Mouse (Mus musculus) CH12.LX (cell line): ENCODE results near the gene Dact3. TPM values are rescaled to one million over a fixed set of nuclear protein-coding genes. Genes with fewer than 3 reads are reported as not detected.
A peak's percentile ranks its signal among the peaks of the same experiment; 100 is the strongest.

Experiments used
- DNase-seq: peaks from one replicate; pipeline ENCODE4 v3.0.0-alpha.2; 2013; ENCODE audit errors: extremely low read depth
- H3K27ac ChIP-seq: 2 replicates; pipeline ENCODE4 v1.5.1; 2012; ENCODE audit warnings: low read depth, mild to moderate bottlenecking, control low read depth, moderate library complexity; ENCODE audit not compliant: insufficient read depth
- H3K27me3 ChIP-seq: replicated peaks from 2 replicates; pipeline ENCODE3; 2012; ENCODE audit warnings: inconsistent platforms
- H3K36me3 ChIP-seq, 2 experiments: replicated peaks in 1 of 2; 2 replicates each; pipeline versions ENCODE3 to v1.6.1; 2012; ENCODE audit warnings: inconsistent platforms in 1 of 2, low read length in 1 of 2, mild to moderate bottlenecking in 1 of 2, mixed read lengths in 1 of 2, moderate library complexity in 1 of 2; ENCODE audit not compliant: control insufficient read depth in 1 of 2, insufficient read depth in 1 of 2
- H3K4me1 ChIP-seq, 2 experiments: 2 replicates each; pipeline ENCODE4 v1.6.1; 2012; ENCODE audit warnings: inconsistent platforms in 1 of 2, moderate library complexity in 1 of 2; ENCODE audit not compliant: insufficient read depth in 2 of 2, control insufficient read depth in 1 of 2
- H3K4me2 ChIP-seq: 2 replicates; pipeline ENCODE4 v1.6.1; 2012; ENCODE audit warnings: low read depth, mild to moderate bottlenecking, control low read depth; ENCODE audit not compliant: poor library complexity, insufficient read depth, severe bottlenecking
- H3K4me3 ChIP-seq, 3 experiments: fragments of 150-350 bp in 1 of 3; sonication (generic) in 1 of 3; replicated peaks in 1 of 3; 2 replicates each; pipeline versions ENCODE3 to v1.5.1; 2011 to 2012; ENCODE audit warnings: low read depth in 2 of 3, low read length in 2 of 3, mild to moderate bottlenecking in 2 of 3, moderate library complexity in 2 of 3, control low read depth in 1 of 3, improper control_type of control experiment in 1 of 3, inconsistent platforms in 1 of 3, mixed read lengths in 1 of 3; ENCODE audit not compliant: poor library complexity in 1 of 3
- H3K79me2 ChIP-seq: replicated peaks from 2 replicates; pipeline ENCODE4 v1.6.1; 2012; ENCODE audit warnings: mild to moderate bottlenecking, moderate library complexity; ENCODE audit not compliant: control insufficient read depth, poor library complexity, insufficient read depth, severe bottlenecking; ENCODE audit errors: extremely low read depth
- H3K9ac ChIP-seq: 2 replicates; pipeline ENCODE4 v1.6.1; 2012; ENCODE audit warnings: low read depth, mild to moderate bottlenecking, control low read depth, moderate library complexity; ENCODE audit not compliant: insufficient read depth
- H3K9me3 ChIP-seq: replicated peaks from 2 replicates; pipeline ENCODE3; 2012; ENCODE audit warnings: low read length, inconsistent platforms, mixed read lengths
- BHLHE40 ChIP-seq: IDR thresholded peaks from 2 replicates; pipeline ENCODE4 v1.6.1; 2011; ENCODE audit warnings: mild to moderate bottlenecking, low read depth, low read length, improper control_type of control experiment
- CHD2 ChIP-seq: IDR thresholded peaks from 2 replicates; pipeline ENCODE4 v1.6.1; 2011; ENCODE audit warnings: low read length, improper control_type of control experiment
- CTCF ChIP-seq, 2 experiments: IDR thresholded peaks in 1 of 2; conservative IDR thresholded peaks in 1 of 2; 2 replicates each; pipeline ENCODE4 v1.5.1; 2011 to 2012; ENCODE audit warnings: low read depth in 2 of 2, low read length in 2 of 2, improper control_type of control experiment in 1 of 2, inconsistent platforms in 1 of 2, mild to moderate bottlenecking in 1 of 2, moderate library complexity in 1 of 2
- E2F4 ChIP-seq: IDR thresholded peaks from 2 replicates; pipeline ENCODE4 v1.6.1; 2011; ENCODE audit warnings: low read depth, low read length, improper control_type of control experiment; ENCODE audit not compliant: insufficient replicate concordance
- ELF1 ChIP-seq: IDR thresholded peaks from 2 replicates; pipeline ENCODE4 v1.6.1; 2014; ENCODE audit warnings: low read depth, mild to moderate bottlenecking, inconsistent platforms, low read length, improper control_type of control experiment
- IRF4 ChIP-seq: IDR thresholded peaks from 2 replicates; pipeline ENCODE4 v1.6.1; 2014; ENCODE audit warnings: low read depth, mild to moderate bottlenecking, inconsistent platforms, low read length, improper control_type of control experiment
- MYC ChIP-seq: IDR thresholded peaks from 2 replicates; pipeline ENCODE4 v1.6.1; 2011; ENCODE audit warnings: low read depth, mild to moderate bottlenecking, improper control_type of control experiment, low read length
- NELFE ChIP-seq: IDR thresholded peaks from 2 replicates; pipeline ENCODE4 v1.6.1; 2011; ENCODE audit warnings: low read depth, low read length, improper control_type of control experiment
- NRF1 ChIP-seq: IDR thresholded peaks from 2 replicates; pipeline ENCODE4 v1.6.1; 2014; ENCODE audit warnings: low read depth, mild to moderate bottlenecking, inconsistent platforms, low read length, improper control_type of control experiment, moderate library complexity
- POLR2AphosphoS2 ChIP-seq: IDR thresholded peaks from 2 replicates; pipeline ENCODE4 v1.6.1; 2011; ENCODE audit warnings: low read depth, low read length, improper control_type of control experiment
- RAD21 ChIP-seq: IDR thresholded peaks from 2 replicates; pipeline ENCODE4 v1.6.1; 2011; ENCODE audit warnings: low read depth, mild to moderate bottlenecking, low read length, improper control_type of control experiment, moderate library complexity
- SMC3 ChIP-seq: IDR thresholded peaks from 2 replicates; pipeline ENCODE4 v1.6.1; 2011; ENCODE audit warnings: low read depth, low read length, improper control_type of control experiment
- UBTF ChIP-seq: IDR thresholded peaks from 2 replicates; pipeline ENCODE4 v1.6.1; 2012; ENCODE audit warnings: low read depth, mild to moderate bottlenecking, inconsistent platforms, low read length, improper control_type of control experiment, moderate library complexity
- USF1 ChIP-seq: IDR thresholded peaks from 2 replicates; pipeline ENCODE4 v1.6.1; 2014; ENCODE audit warnings: low read depth, mild to moderate bottlenecking, inconsistent platforms, low read length, improper control_type of control experiment
- ZC3H11A ChIP-seq: IDR thresholded peaks from 2 replicates; pipeline ENCODE4 v1.6.1; 2012; ENCODE audit warnings: low read depth, mild to moderate bottlenecking, inconsistent platforms, low read length, improper control_type of control experiment
- ZKSCAN1 ChIP-seq: IDR thresholded peaks from 2 replicates; pipeline ENCODE4 v1.6.1; 2012; ENCODE audit warnings: low read depth, inconsistent platforms, low read length, improper control_type of control experiment, borderline replicate concordance
- ZMIZ1 ChIP-seq: IDR thresholded peaks from 2 replicates; pipeline ENCODE4 v1.6.1; 2012; ENCODE audit warnings: low read depth, mild to moderate bottlenecking, inconsistent platforms, low read length, improper control_type of control experiment
- ZNF384 ChIP-seq: IDR thresholded peaks from 2 replicates; pipeline ENCODE4 v1.6.1; 2012; ENCODE audit warnings: low read depth, low read length, improper control_type of control experiment, inconsistent platforms
- dilution Hi-C: fragments of 300-500 bp; cut with MboI; formaldehyde crosslinking; loops from 2 replicates; pipeline ENCODE4 v1.14.3; 2020; ENCODE audit warnings: low sequenced_read_pairs; ENCODE audit not compliant: extremely low pct_unique_long_range_greater_than_20kb, extremely low pct_ligation_motif_present
- in situ Hi-C: fragments of 300-500 bp; cut with MboI; formaldehyde crosslinking; loops from 3 replicates; pipeline ENCODE4 v1.14.3; 2019; ENCODE audit warnings: low sequenced_read_pairs, low pct_ligation_motif_present, low pct_unique_long_range_greater_than_20kb, mixed read lengths
- polyA plus RNA-seq: library from polyadenylated mRNA; unstranded; fragments of >175 nt; gene quantifications from 2 replicates; pipeline ENCODE4 v1.2.1, GENCODE M21; 2012; ENCODE audit warnings: low read depth; ENCODE audit not compliant: insufficient read length
- total RNA-seq, 2 experiments: library from RNA; depleted of rRNA; stranded (reverse); fragments of 300-350 nt in 1 of 2; fragments of >200 nt in 1 of 2; gene quantifications; 2 replicates each; pipeline ENCODE4 v1.2.3; 2012 to 2014

The Dact3 gene
- total RNA-seq (2012; rRNA removed) (2.9 and 3.5 TPM in 2 replicates), total RNA-seq (2014; rRNA removed) (4.0 and 5.1 TPM in 2 replicates), polyA plus RNA-seq (9.2 and 12.0 TPM in 2 replicates)

DNA sequence AGATGAGACGGTGACA, at the start of gene Dact3:
Gene Dact3 (plus strand): TSS at position 8 of the 16 bp plus-strand sequence.
- Histone ChIP-seq H3K36me3 (peaks cover 12 to 42% of the 10 kb centered on the region in 2 experiments), H3K4me1 (peaks cover 6 to 34% of the 10 kb centered on the region in 2 experiments), H3K27ac (peak within 1 kb of the TSS; percentile 43; the same call in 1 of the 2 replicates), H3K4me2 (peak within 1 kb of the TSS; percentile 83), H3K79me2 (no peaks in the 10 kb centered on the region), H3K27me3 (no peaks in the 10 kb centered on the region), H3K9me3 (no peaks in the 10 kb centered on the region), H3K9ac (peak within 1 kb of the TSS; percentile 81), H3K4me3 (peak within 1 kb of the TSS; percentile 55 to 72 (median 70))
- TF ChIP-seq ZMIZ1: no peak
- TF ChIP-seq USF1: no peak
- TF ChIP-seq ZKSCAN1: no peak
- TF ChIP-seq BHLHE40: no peak
- TF ChIP-seq ZC3H11A: no peak
- no peak for DNase-seq
- dilution Hi-C loops: no loop called here
- in situ Hi-C loops: no loop called here

DNA sequence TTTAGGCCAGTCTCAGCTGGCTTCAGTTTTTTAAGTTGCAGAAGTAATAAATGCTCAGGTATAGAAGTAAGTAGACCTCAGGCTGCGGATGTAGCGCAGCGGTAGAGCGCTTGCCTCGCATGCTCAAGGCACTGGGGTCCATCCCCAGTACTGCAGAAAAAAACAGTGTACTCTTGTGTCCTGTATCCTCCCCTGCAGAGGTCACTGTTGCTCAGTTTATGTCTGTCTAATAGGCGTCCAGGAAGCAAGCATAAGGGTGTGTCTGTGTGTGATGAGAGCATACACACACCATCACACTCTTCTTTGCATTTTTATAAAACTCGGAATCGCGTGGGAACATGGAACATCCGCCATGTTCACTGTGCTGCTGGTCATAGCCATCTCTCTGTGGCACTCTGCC, 49.3 kb upstream of the Dact3 start:
- H3K9me3 ChIP-seq: no peaks in the 10 kb centered on the region
- no peak overlapping the region for H3K4me2 ChIP-seq
- H3K27me3 ChIP-seq: no peaks in the 10 kb centered on the region
- dilution Hi-C loops: no loop called here
- peak overlapping the region; percentile 83 for H3K27ac ChIP-seq
- peaks cover 30% of the 10 kb centered on the region for H3K79me2 ChIP-seq
- H3K4me1 ChIP-seq: peaks cover 22 to 86% of the 10 kb centered on the region in 2 experiments
- TF ChIP-seq RAD21 (peak; percentile 69), SMC3 (peak; percentile 59), IRF4 (no peak), ELF1 (0 out of 2 replicates have a peak, but pooled peaks have one; percentile 29), ZKSCAN1 (no peak), NELFE (no peak), ZNF384 (peak; percentile 69), E2F4 (no peak), POLR2AphosphoS2 (no peak), UBTF (no peak), CTCF (conservative IDR thresholded peaks at IDR 0.05 in 1 of 2, IDR thresholded peaks at IDR 0.05 in 1 of 2; ENCODE audit: low read depth in 2 of 2, low read length in 2 of 2) (peak; percentile 17 to 73; a peak in 3 of 4 replicates), NRF1 (no peak)
- peak; percentile 86 for DNase-seq
- H3K36me3 ChIP-seq: peaks cover 77 to 95% of the 10 kb centered on the region in 2 experiments
- peak overlapping the region in 1 of 3 experiments; percentile 25 for H3K4me3 ChIP-seq
- in situ Hi-C loops: no loop called here
- no peak overlapping the region for H3K9ac ChIP-seq

DNA sequence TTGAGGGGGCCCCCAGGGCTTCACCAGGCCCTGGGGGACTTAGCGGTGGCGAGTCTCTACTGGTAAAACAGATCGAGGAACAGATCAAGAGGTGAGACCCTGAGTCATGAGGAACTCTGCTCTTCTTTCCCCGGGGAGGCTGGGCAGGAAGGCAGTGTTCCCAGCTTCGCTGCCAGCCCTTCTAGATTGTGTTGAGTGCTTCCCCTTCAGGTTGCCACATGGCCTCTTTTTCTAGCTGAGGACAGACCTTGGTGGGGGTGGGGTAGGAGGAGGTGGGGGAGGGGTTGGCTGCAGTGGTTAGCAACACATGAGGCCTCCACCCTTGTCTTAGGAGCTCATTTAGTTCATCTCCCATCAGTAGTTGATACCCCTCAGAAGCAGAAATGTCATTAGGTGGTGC, 48.5 kb upstream of the Dact3 start:
- dilution Hi-C loops (no loop called here), in situ Hi-C loops (no loop called here)
- DNase-seq: peak; percentile 69
- Histone ChIP-seq H3K4me3 (peak overlapping the region in 1 of 3 experiments; percentile 25), H3K27me3 (no peaks in the 10 kb centered on the region), H3K4me1 (peaks cover 19 to 78% of the 10 kb centered on the region in 2 experiments), H3K79me2 (peaks cover 23% of the 10 kb centered on the region), H3K27ac (peak overlapping the region; percentile 83), H3K4me2 (no peak overlapping the region), H3K9me3 (no peaks in the 10 kb centered on the region), H3K36me3 (peaks cover 84 to 96% of the 10 kb centered on the region in 2 experiments), H3K9ac (no peak overlapping the region)
- TF ChIP-seq MYC (0 out of 2 replicates have a peak, but pooled peaks have one; percentile 28), CHD2 (peak; percentile 84), ZNF384 (no peak)
